Mouse (Mus musculus): ENCODE measurements around the gene Etl4. TPM values are rescaled to one million over a fixed set of nuclear protein-coding genes. Genes with fewer than 3 reads are reported as not detected.

Etl4 gene
- polyA plus RNA-seq, 1 experiment: 8.2 TPM

- H3K27ac ChIP-seq (ENCODE audit: control insufficient read depth, insufficient read depth, low read depth, low read length, poor library complexity): no peak overlapping the region
- no peak overlapping the region for H3K4me3 ChIP-seq (replicated peaks; ENCODE audit: control insufficient read depth, low read depth, low read length)
- 67% methylated on average over 4 of the region's 4 CpGs for WGBS
- H3K4me1 ChIP-seq (ENCODE audit: control insufficient read depth, insufficient read depth, low read length): no peaks in the 10 kb centered on the region
- TF ChIP-seq POLR2A (IDR thresholded peaks at IDR 0.05; ENCODE audit: borderline replicate concordance, control insufficient read depth, low read depth, low read length): no peak
- TF ChIP-seq CTCF (IDR thresholded peaks at IDR 0.05; ENCODE audit: control insufficient read depth, insufficient read depth, low read length): no peak
Measured at GRCm38 (mm10) chr2:20446180-20446579, 536.6 kb downstream of the Etl4 start.

DNA sequence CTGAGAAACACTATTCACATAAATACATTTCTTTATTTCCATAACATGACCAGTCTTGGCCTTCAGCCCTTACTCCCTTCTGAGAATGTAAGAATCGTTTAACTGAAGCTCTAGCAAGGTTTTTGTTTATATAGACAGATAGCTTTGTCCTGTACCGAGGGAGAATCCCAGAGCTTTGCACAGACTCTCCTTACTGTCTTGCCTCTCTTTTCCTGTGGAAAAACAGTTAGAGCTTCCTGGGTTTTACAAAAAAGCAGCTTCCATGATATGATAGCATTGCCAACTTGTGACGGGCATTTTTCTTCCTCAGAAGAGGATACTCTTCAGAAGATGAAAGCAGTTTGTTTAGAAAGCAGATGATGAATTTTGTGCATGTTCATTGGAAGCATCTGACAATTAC, 541.4 kb downstream of the Etl4 start:
- no peak for TF ChIP-seq POLR2A (IDR thresholded peaks at IDR 0.05; ENCODE audit: borderline replicate concordance, control insufficient read depth, low read depth, low read length)
- TF ChIP-seq CTCF (IDR thresholded peaks at IDR 0.05; ENCODE audit: control insufficient read depth, insufficient read depth, low read length): no peak
- H3K27ac ChIP-seq (ENCODE audit: control insufficient read depth, insufficient read depth, low read depth, low read length, poor library complexity): no peak overlapping the region
- H3K4me3 ChIP-seq (replicated peaks; ENCODE audit: control insufficient read depth, low read depth, low read length): no peak overlapping the region
- 67% methylated on average over 3 of the region's 3 CpGs for WGBS
- H3K4me1 ChIP-seq (ENCODE audit: control insufficient read depth, insufficient read depth, low read length): no peaks in the 10 kb centered on the region

- no peak overlapping the region for H3K4me3 ChIP-seq (replicated peaks; ENCODE audit: control insufficient read depth, low read depth, low read length)
- H3K27ac ChIP-seq (ENCODE audit: control insufficient read depth, insufficient read depth, low read depth, low read length, poor library complexity): no peak overlapping the region
- WGBS: 53% methylated on average over 3 of the region's 3 CpGs
- TF ChIP-seq CTCF (IDR thresholded peaks at IDR 0.05; ENCODE audit: control insufficient read depth, insufficient read depth, low read length) (no peak), POLR2A (IDR thresholded peaks at IDR 0.05; ENCODE audit: borderline replicate concordance, control insufficient read depth, low read depth, low read length) (no peak)
- H3K4me1 ChIP-seq (ENCODE audit: control insufficient read depth, insufficient read depth, low read length): no peaks in the 10 kb centered on the region
Measured at GRCm38 (mm10) chr2:20453506-20454206, 544.1 kb downstream of the Etl4 start.

DNA sequence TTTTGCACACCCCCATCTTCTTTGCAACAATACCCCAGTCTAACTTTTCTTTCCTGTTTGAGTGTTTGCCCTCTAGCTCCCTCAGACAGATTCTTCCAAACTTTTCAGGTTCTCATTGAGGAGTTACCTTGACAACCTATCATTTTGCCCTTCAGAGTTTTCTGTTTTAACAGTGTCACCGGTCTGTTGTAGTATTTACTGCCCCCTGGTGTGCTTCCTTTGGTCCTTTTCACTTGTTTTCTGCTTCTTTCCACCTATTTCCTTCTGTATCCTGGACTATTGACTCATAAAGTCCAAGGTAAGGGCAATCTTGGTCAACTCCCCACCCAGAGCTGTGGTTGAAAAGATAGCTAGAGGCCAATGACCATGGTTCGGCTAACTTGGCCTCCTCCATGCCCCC, 569.6 kb downstream of the Etl4 start:
- H3K4me3 ChIP-seq (replicated peaks; ENCODE audit: control insufficient read depth, low read depth, low read length): no peak overlapping the region
- no peak for TF ChIP-seq POLR2A (IDR thresholded peaks at IDR 0.05; ENCODE audit: borderline replicate concordance, control insufficient read depth, low read depth, low read length)
- no peak for TF ChIP-seq CTCF (IDR thresholded peaks at IDR 0.05; ENCODE audit: control insufficient read depth, insufficient read depth, low read length)
- WGBS: 74% methylated on average over 2 of the region's 2 CpGs
- no peak overlapping the region for H3K27ac ChIP-seq (ENCODE audit: control insufficient read depth, insufficient read depth, low read depth, low read length, poor library complexity)
- no peaks in the 10 kb centered on the region for H3K4me1 ChIP-seq (ENCODE audit: control insufficient read depth, insufficient read depth, low read length)

DNA sequence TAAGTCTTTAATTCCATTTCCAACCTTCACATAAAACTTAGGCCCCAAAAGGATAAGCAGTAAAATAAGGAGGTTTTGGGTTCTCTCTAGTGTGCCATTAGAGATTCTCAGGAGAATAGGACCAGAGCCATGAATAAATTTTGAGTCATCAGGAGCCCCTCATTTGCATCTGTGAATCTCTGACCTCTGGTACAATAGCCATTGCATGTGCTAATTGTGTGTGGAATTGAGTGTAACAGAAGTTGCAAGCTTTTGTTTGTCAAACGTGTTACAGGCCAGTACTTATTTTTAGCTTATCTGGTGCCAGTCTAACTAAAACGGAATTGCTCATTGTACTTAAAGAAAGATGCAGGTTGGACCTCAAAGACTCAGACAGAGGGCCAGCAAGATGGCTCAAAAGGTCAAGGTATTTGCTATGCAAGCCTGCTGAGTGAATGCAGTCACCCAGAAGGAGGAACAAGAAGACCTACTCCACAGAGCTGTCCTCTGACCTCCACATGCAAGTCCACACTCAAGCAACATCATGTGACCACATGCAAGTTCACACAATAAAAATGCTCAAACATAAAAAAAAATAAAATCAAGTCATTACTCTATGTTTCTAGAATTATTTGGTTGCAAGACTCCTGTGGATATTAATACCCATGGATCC, 576.7 kb downstream of the Etl4 start:
- H3K4me3 ChIP-seq (replicated peaks; ENCODE audit: control insufficient read depth, low read depth, low read length): no peak overlapping the region
- H3K4me1 ChIP-seq (ENCODE audit: control insufficient read depth, insufficient read depth, low read length): no peaks in the 10 kb centered on the region
- no peak overlapping the region for H3K27ac ChIP-seq (ENCODE audit: control insufficient read depth, insufficient read depth, low read depth, low read length, poor library complexity)
- TF ChIP-seq CTCF (IDR thresholded peaks at IDR 0.05; ENCODE audit: control insufficient read depth, insufficient read depth, low read length) (no peak), POLR2A (IDR thresholded peaks at IDR 0.05; ENCODE audit: borderline replicate concordance, control insufficient read depth, low read depth, low read length) (no peak)
- 50% methylated on average over 2 of the region's 2 CpGs for WGBS

- no peaks in the 10 kb centered on the region for H3K4me1 ChIP-seq (ENCODE audit: control insufficient read depth, insufficient read depth, low read length)
- H3K4me3 ChIP-seq (replicated peaks; ENCODE audit: control insufficient read depth, low read depth, low read length): no peak overlapping the region
- H3K27ac ChIP-seq (ENCODE audit: control insufficient read depth, insufficient read depth, low read depth, low read length, poor library complexity): no peak overlapping the region
- whole genome bisulfite sequencing: 45% methylated on average over 3 of the region's 3 CpGs
- TF ChIP-seq POLR2A (IDR thresholded peaks at IDR 0.05; ENCODE audit: borderline replicate concordance, control insufficient read depth, low read depth, low read length) (no peak), CTCF (IDR thresholded peaks at IDR 0.05; ENCODE audit: control insufficient read depth, insufficient read depth, low read length) (no peak)
Measured at GRCm38 (mm10) chr2:20489090-20489489, 579.5 kb downstream of the Etl4 start.

DNA sequence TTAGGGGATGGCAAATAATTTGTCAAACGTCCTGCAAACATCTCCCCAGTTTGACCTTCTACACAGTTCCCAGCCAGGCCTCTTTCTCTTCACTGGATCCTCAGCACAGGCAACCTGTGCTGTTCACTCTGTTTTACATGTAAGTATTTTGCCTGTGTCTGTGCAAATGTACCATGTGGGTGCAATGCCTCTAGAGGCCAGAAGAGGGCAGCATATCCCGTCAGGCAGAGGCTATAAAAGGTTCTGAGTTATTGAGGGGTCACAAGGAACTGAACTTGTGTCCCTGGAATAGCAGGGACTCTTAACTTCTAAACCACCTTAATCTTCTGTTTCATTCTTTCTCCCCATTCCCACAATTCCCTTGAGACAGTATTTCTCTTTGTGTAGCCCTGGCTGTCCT, 582.5 kb downstream of the Etl4 start:
- Histone ChIP-seq H3K4me3 (replicated peaks; ENCODE audit: control insufficient read depth, low read depth, low read length) (no peak overlapping the region), H3K27ac (ENCODE audit: control insufficient read depth, insufficient read depth, low read depth, low read length, poor library complexity) (no peak overlapping the region), H3K4me1 (ENCODE audit: control insufficient read depth, insufficient read depth, low read length) (no peaks in the 10 kb centered on the region)
- TF ChIP-seq CTCF (IDR thresholded peaks at IDR 0.05; ENCODE audit: control insufficient read depth, insufficient read depth, low read length) (peak; percentile 26; the same call in 1 of the 2 replicates), POLR2A (IDR thresholded peaks at IDR 0.05; ENCODE audit: borderline replicate concordance, control insufficient read depth, low read depth, low read length) (no peak)
- WGBS: 30% methylated on average over 2 of the region's 2 CpGs

- H3K4me1 ChIP-seq (ENCODE audit: control insufficient read depth, insufficient read depth, low read length): no peaks in the 10 kb centered on the region
- TF ChIP-seq POLR2A (IDR thresholded peaks at IDR 0.05; ENCODE audit: borderline replicate concordance, control insufficient read depth, low read depth, low read length) (no peak), CTCF (IDR thresholded peaks at IDR 0.05; ENCODE audit: control insufficient read depth, insufficient read depth, low read length) (no peak)
- no peak overlapping the region for H3K27ac ChIP-seq (ENCODE audit: control insufficient read depth, insufficient read depth, low read depth, low read length, poor library complexity)
- H3K4me3 ChIP-seq (replicated peaks; ENCODE audit: control insufficient read depth, low read depth, low read length): no peak overlapping the region
- WGBS: 69% methylated on average over 2 of the region's 2 CpGs
Measured at GRCm38 (mm10) chr2:20493806-20494205, 584.2 kb downstream of the Etl4 start.

Measured in bone marrow, adult 2 months (tissue).